21 mouse cellular contexts compared by ENCODE assay signal in genomic region chr5:90490518-90490917, GRCm38 (mm10). TPM values are rescaled to one million over a fixed set of nuclear protein-coding genes. Genes with fewer than 3 reads are reported as not detected.
DNase-seq lines count a peak whose midpoint lies in the region; ATAC-seq lines count a peak whose summit lies in the region.
"Had no signal": no experiment of that assay in that cellular context is flagged by ENCODE, and none has a peak within 500 bp of the region (broad histone marks: within the 10 kb centered on the region; RNA-seq: fewer than 3 reads in every experiment).

Gene Afp, plus strand, starts transcription at chr5:90490737.

- no peaks in the 10 kb centered on the region for H3K27me3 ChIP-seq in erythroblast, embryonic 14.5 days (ENCODE audit: control insufficient read depth)
- H3K27me3 ChIP-seq in kidney, embryonic 16.5 days (ENCODE audit: insufficient read depth, low read length): no peaks in the 10 kb centered on the region
- H3K27me3 ChIP-seq in intestine, embryonic 15.5 days (replicated peaks): no peaks in the 10 kb centered on the region
- no peaks in the 10 kb centered on the region for H3K27me3 ChIP-seq in liver, embryonic 15.5 days
- H3K27me3 ChIP-seq: midbrain, embryonic 12.5 days had no signal

- no peak for DNase-seq in kidney, adult 8-10 months
- no peak for DNase-seq in thymus, postnatal 10 days (ENCODE audit: low spot score in 2 of 2)
- DNase-seq: cerebellum, adult 11-12 months; cerebellum, postnatal 36 days; gastrocnemius, postnatal 10 days; kidney, adult 2 months; lung, postnatal 36 days; right cerebral cortex, adult 18-20 months; thymus, adult 18-20 months had no signal

- no peak for ATAC-seq in erythroblast, adult 5-6 weeks (replicated peaks; ENCODE audit: low FRiP score, poor library complexity, severe bottlenecking)
- ATAC-seq in kidney, embryonic 16.5 days (ENCODE audit: low FRiP score, low TSS enrichment): peak; percentile 85; the same call in 1 of the 2 replicates
- 0 out of 2 replicates have a peak, but pooled peaks have one; percentile 32 for ATAC-seq in intestine, embryonic 15.5 days
- peak; percentile 8; the same call in 1 of the 2 replicates for ATAC-seq in liver, embryonic 15.5 days (ENCODE audit: insufficient read depth)
- ATAC-seq in cerebellum, adult (ENCODE audit: insufficient number of reproducible peaks, low FRiP score, low TSS enrichment): no peak
- ATAC-seq: activated CD4-positive, CD25-positive, alpha-beta regulatory T cell, adult 4 months had no signal

- H3K4me1 ChIP-seq in erythroblast, embryonic 14.5 days (ENCODE audit: control insufficient read depth): no peaks in the 10 kb centered on the region
- H3K4me1 ChIP-seq in kidney, embryonic 16.5 days (ENCODE audit: insufficient read depth, low read length): 0 out of 2 replicates have a peak, but pooled peaks cover 4% of the 10 kb centered on the region
- no peaks in the 10 kb centered on the region for H3K4me1 ChIP-seq in intestine, embryonic 15.5 days (replicated peaks)
- H3K4me1 ChIP-seq in liver, embryonic 15.5 days (replicated peaks): no peaks in the 10 kb centered on the region
- H3K4me1 ChIP-seq: midbrain, embryonic 12.5 days had no signal

- H3K4me2 ChIP-seq in kidney, embryonic 16.5 days (replicated peaks; ENCODE audit: low read depth, low read length): peak within 1 kb of the TSS; percentile 17
- H3K4me2 ChIP-seq in intestine, embryonic 15.5 days (replicated peaks): 0 out of 2 replicates have a peak within 1 kb of the TSS, but pooled peaks have one; percentile 4
- no peak within 1 kb of the TSS for H3K4me2 ChIP-seq in liver, embryonic 15.5 days
- H3K4me2 ChIP-seq: hindbrain, embryonic 14.5 days; midbrain, embryonic 12.5 days had no signal

- no peak within 1 kb of the TSS for H3K27ac ChIP-seq in kidney, embryonic 16.5 days (ENCODE audit: low read length)
- no peak within 1 kb of the TSS for H3K27ac ChIP-seq in intestine, embryonic 15.5 days
- 0 out of 2 replicates have a peak within 1 kb of the TSS, but pooled peaks have one; percentile 1 for H3K27ac ChIP-seq in liver, embryonic 15.5 days (replicated peaks)
- H3K27ac ChIP-seq: hindbrain, embryonic 14.5 days; midbrain, embryonic 12.5 days had no signal

- no peaks in the 10 kb centered on the region for H3K9me3 ChIP-seq in erythroblast, embryonic 14.5 days (ENCODE audit: control insufficient read depth, low read length)
- H3K9me3 ChIP-seq in kidney, embryonic 16.5 days (ENCODE audit: low read length): no peaks in the 10 kb centered on the region
- H3K9me3 ChIP-seq in intestine, embryonic 15.5 days: no peaks in the 10 kb centered on the region
- no peaks in the 10 kb centered on the region for H3K9me3 ChIP-seq in liver, embryonic 15.5 days (replicated peaks)
- H3K9me3 ChIP-seq: midbrain, embryonic 12.5 days had no signal

- H3K4me3 ChIP-seq in erythroblast, embryonic 14.5 days (replicated peaks): peak within 1 kb of the TSS; percentile 38
- H3K4me3 ChIP-seq in kidney, embryonic 16.5 days (ENCODE audit: low read length): peak within 1 kb of the TSS; percentile 6; the same call in 1 of the 2 replicates
- no peak within 1 kb of the TSS for H3K4me3 ChIP-seq in intestine, embryonic 15.5 days (replicated peaks)
- H3K4me3 ChIP-seq in liver, embryonic 15.5 days (replicated peaks): peak within 1 kb of the TSS; percentile 27; the same call in 1 of the 2 replicates
- H3K4me3 ChIP-seq: midbrain, embryonic 12.5 days; myocyte had no signal

- no peak within 1 kb of the TSS for H3K9ac ChIP-seq in kidney, embryonic 16.5 days (replicated peaks; ENCODE audit: low read length)
- no peak within 1 kb of the TSS for H3K9ac ChIP-seq in intestine, embryonic 15.5 days
- H3K9ac ChIP-seq in liver, embryonic 15.5 days: no peak within 1 kb of the TSS
- H3K9ac ChIP-seq: hindbrain, embryonic 14.5 days; midbrain, embryonic 12.5 days had no signal

- H3K36me3 ChIP-seq in erythroblast, embryonic 14.5 days (ENCODE audit: control insufficient read depth): no peaks in the 10 kb centered on the region
- H3K36me3 ChIP-seq in kidney, embryonic 16.5 days (ENCODE audit: insufficient read depth, low read length): no peaks in the 10 kb centered on the region
- no peaks in the 10 kb centered on the region for H3K36me3 ChIP-seq in intestine, embryonic 15.5 days
- no peaks in the 10 kb centered on the region for H3K36me3 ChIP-seq in liver, embryonic 15.5 days (replicated peaks)
- H3K36me3 ChIP-seq: midbrain, embryonic 12.5 days had no signal

- 72% methylated on average over 7 of the region's 7 CpGs for WGBS in kidney, embryonic 16.5 days
- 73% methylated on average over 7 of the region's 7 CpGs for WGBS in intestine, embryonic 15.5 days
- WGBS in liver, embryonic 15.5 days (ENCODE audit: insufficient replicate concordance): 61% methylated on average over 7 of the region's 7 CpGs

RNA-seq across cellular contexts. Expression of gene Afp, which starts in this region (rescaled TPM):
- 1.9 TPM in 2 replicates for polyA plus RNA-seq in erythroblast, embryonic 14.5 days (2012)
- total RNA-seq in erythroblast, adult 5-6 weeks (2015; ENCODE audit: low replicate concordance): not detected in 2 replicates
- not detected in 2 replicates for total RNA-seq in erythroblast, adult 5-6 weeks (2017; ENCODE audit: low replicate concordance)
- 122 and 139 TPM in 2 replicates for polyA plus RNA-seq in kidney, embryonic 16.5 days (2015; fragmentation: Nextera tagmentation; extraction: Ambion mirVana)
- 175 and 235 TPM in 2 replicates for polyA plus RNA-seq in intestine, embryonic 15.5 days (2015; fragmentation: Nextera tagmentation; extraction: Ambion mirVana)
- polyA plus RNA-seq in liver, embryonic 15.5 days (2015; fragmentation: Nextera tagmentation; extraction: Ambion mirVana): 11,398 and 12,524 TPM in 2 replicates
- total RNA-seq: layer of hippocampus, postnatal 10 days; left cerebral cortex, postnatal 36 days had no signal

Comparison
In these comparisons a context has a peak if more than half of its experiments do, and no peak if none do; other contexts are left out.
1. RNA of gene Afp (polyA plus RNA-seq): 11,398 to 12,524 TPM in liver, embryonic 15.5 days; 175 to 235 TPM in intestine, embryonic 15.5 days, 122 to 139 TPM in kidney, embryonic 16.5 days and 1.9 TPM in erythroblast, embryonic 14.5 days; every median in the first group is over 10 times any median in the second.
2. ATAC-seq: peak in kidney, embryonic 16.5 days (single experiment), intestine, embryonic 15.5 days (single experiment) and liver, embryonic 15.5 days (single experiment); none in erythroblast, adult 5-6 weeks (single experiment) and cerebellum, adult (single experiment).